Mouse (Mus musculus) layer of hippocampus, postnatal 10 days (tissue): ENCODE data around the gene Mthfsl. TPM values are rescaled to one million over a fixed set of nuclear protein-coding genes. Genes with fewer than 3 reads are reported as not detected.
"Not testable (repeated sequence)": the region's sequence is repeated elsewhere in the genome, so short reads cannot be mapped to it uniquely, and the experiment has no call there.

Experiments
- DNase-seq, 2 experiments: peaks; one replicate each; pipeline ENCODE4 v3.0.0; 2021; ENCODE audit warnings: low spot score in 2 of 2
- long read RNA-seq: library from polyadenylated mRNA; stranded (forward); transcript quantifications from one replicate; pipeline ENCODE4 v2.0.0, GENCODE M21; 2023
- total RNA-seq, 2 experiments: library from RNA; stranded (reverse); gene quantifications; 2 replicates each; pipeline ENCODE4 v1.2.3; 2021

The Mthfsl gene
- total RNA-seq = 10 to 100 TPM; 28.8 to 40.8 TPM
- long read RNA-seq, transcript Mthfsl-204 (4 exons, 725 nt) = major isoform, 22 of 69 reads
- long read RNA-seq, transcript Mthfsl-201 (3 exons, 801 nt) = minor isoform, 7 of 69 reads
- long read RNA-seq, partial matches to known transcripts = 1 of 69 reads
- long read RNA-seq, other reads (novel, unspliced or antisense) = 34 of 69 reads

DNA sequence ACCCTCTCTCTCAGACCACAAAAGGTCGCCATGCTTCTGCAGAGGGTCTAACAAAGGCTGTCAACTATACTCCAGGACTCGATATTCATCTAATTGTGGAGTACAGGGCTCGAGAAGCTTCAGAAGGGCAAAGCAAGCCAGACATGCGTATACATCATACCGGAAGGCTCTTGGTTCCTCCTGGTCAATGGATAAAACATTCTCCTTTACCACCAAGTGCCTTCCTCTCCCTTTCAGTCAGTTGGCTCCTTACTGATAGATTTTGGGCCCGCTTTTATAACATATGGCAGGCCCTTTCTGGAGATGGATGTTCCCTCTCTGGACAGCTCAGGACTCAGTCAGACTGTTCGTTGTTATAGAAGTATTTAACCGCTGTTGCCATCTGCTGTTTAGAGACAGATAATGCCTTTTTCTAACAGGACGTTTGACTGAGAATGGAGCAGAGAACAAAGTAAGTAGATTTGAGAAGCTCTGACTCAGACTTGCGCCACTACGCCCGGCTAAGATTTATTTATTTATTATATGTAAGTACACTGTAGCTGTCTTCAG, at the start of gene Mthfsl:
Gene Mthfsl, minus strand, starts transcription at position 308 of the 549 bp plus-strand sequence.
- peak; percentile 50 to 52 for DNase-seq

- not testable (repeated sequence) for DNase-seq
Measured at GRCm38 (mm10) chr9:88769470-88769869, 49.4 kb upstream of the Mthfsl start.

DNA sequence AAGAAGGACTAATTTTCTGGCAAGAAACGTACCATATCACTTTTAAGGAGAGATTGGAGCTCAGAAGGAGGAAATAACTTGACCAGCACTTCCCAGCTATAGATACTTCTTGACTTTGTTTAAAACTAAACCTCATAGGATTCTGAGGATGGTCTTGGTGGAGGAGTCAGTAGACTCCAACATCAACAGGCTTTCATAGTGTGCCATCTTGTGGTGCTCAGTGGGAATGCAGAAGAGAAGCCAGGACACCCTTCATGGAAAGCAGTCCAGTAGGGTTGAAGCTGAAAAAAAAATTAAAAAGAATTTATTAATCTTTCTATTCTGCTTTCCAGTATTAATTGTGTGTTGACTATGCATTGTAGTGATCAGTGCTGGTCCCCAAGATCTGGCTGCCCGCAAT, 26.6 kb upstream of the Mthfsl start:
- peak; percentile 32 to 50 for DNase-seq

GRCm38 (mm10) chr9:88746046-88746445, 25.9 kb upstream of the Mthfsl start:
- not testable (repeated sequence) for DNase-seq

DNA sequence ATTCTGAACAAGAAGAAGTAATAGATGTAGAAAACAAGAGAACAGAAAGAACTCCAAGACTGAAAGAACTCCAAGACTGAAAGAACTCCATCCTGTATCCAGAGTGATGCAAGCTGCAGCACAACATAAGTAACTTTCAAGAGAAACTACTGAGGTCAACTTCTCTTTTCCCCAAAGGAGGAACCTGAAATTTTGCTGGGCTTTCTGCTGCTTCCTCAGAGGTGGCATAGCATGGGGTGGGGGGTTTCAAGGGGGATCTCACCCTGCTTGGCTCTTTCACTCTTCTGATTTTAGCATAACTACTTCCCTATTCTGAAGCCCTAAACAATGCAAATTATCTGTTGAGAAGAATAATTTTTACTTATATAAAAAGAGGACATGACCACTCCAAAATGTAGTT, 15.2 kb upstream of the Mthfsl start:
- DNase-seq = not testable (repeated sequence)

GRCm38 (mm10) chr9:88733182-88733581, 13.1 kb upstream of the Mthfsl start:
- not testable (repeated sequence) for DNase-seq

DNA sequence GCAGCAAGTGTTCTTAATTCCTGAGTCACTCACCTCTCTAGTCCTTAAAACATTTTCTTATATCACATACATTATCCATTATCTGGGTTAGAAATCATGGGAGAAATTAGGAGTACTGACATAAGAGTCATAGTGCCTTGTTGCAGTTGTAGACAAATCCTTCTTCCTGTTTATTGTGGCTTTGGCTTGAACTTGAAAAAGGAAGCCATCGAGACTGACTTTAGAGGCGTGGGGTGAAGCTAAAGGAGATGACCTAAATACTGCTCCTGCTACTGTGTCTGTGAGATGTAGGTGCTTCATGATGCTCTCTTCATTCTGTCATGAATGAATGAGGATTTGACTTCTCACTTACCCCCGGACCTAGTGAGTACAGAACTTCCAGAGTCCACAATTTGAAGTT, 12.2 kb upstream of the Mthfsl start:
- DNase-seq = not testable (repeated sequence)

DNA sequence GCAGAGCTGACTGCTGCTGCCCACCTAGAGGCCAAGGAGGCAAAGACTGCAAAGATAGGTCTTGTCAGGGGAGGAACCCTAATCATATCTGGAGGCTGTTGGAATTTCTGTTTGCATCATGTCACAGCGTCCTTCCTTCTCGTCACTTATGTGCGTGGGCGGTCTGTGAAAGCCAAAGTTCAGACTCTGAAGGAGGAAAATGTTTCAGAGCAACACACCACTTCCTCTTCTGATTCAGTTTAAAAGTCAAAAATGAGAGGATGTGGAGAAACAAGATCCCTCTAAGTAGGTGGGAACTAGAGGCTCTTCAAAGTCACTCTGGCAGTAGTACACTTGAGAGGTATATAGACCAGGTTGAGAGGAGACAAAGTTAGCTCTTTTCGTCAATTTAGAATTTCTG, 11.6 kb upstream of the Mthfsl start, which contains the start of gene Bcl2a1d:
Gene Bcl2a1d, minus strand, starts transcription at position 187 of the 400 bp plus-strand sequence.
- DNase-seq = not testable (repeated sequence)

- not testable (repeated sequence) for DNase-seq
Measured at GRCm38 (mm10) chr9:88728311-88728710, 8.2 kb upstream of the Mthfsl start.

GRCm38 (mm10) chr9:88721628-88722027, 1.5 kb upstream of the Mthfsl start:
- not testable (repeated sequence) for DNase-seq

DNA sequence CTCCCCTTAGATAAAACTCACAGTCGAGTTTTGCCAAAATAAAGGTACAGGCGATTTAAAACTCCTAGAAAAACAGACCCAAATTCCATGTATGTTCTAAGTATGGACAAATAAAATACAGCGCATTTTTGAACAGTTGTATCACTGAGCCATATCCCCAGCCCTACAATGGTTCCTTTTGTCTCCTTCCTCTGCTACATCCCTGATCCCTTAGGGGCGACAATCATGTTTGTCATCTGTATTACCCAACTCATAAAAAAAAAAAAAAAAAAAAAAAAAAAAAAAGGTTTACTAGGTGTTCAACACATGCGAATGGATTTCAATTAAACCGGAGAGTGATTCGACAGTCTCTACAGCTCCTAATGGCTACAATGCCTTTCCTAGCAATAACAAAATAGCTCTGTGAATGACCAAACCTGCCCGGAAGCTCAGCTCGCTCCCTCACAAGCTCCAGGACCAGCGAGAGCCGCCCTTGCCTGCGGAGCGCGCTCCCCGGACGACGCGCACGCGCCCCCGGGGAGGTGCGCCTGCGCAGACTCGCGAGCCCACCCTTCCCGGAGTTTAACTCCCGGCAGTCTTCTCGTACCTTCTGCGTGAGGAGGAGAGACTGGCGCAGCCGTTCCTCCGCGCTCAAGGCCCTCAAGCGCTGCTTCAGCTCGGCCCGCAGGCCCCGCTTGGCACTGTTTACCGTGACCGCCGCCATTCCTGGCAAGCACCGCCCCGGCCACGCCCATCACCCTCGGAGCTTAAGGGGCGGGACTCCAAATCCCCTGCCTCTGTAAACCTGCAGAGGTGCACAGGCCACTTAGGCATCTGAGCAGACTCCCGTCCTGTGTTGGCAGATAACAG, 799 bp downstream of the Mthfsl start:
- peak; percentile 27 to 38 for DNase-seq

GRCm38 (mm10) chr9:88718593-88718992, 1.5 kb downstream of the Mthfsl start:
- DNase-seq = not testable (repeated sequence)

GRCm38 (mm10) chr9:88718140-88718539, 2.0 kb downstream of the Mthfsl start:
- peak; percentile 46 to 62 for DNase-seq

DNA sequence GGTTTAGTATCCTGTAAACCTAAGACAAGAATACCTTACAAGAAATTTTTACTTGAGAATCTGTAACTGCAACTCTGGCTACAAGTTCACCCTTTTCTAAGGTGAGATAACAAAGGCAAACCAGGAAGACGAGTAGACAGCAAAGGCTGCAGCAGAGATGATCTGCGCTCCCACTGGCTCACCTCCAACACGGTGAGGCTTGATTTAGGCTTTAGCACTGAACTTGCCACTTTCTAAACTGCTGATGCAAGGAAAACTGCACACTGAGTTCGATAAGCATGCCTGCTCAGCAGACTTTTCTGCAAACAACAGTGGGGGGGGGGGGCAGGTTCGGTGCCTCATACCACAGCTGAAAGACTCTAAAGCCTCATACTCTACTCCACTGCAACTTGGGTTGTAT, 5.6 kb downstream of the Mthfsl start:
- not testable (repeated sequence) for DNase-seq

DNA sequence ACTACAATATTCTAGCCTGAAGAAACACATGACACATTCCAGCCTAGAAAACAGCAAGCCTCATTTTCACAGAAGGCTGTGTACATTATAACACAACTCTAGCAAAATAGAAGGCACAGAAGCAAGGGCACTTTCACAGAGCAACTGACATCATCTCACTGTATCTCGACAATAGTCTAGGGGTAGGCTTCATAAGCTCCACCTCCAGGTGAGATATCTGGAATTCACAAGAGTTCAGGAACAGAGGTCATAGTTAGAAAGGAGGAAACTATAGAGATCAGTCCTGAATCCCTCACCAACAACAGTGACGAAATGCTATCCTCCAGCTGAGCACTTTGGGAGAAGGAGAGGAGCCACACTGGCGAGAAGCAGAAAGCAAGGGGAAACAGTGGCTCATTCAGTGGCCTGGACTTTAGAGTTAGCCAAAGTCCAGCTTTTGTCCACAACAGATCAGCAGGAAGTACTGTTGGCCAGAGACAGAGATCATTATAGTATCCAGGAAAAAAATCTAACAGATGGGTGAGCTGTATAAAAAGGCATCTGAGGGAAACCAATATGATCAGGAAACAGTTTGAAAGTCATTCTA, 7.8 kb downstream of the Mthfsl start:
- DNase-seq = not testable (repeated sequence)

GRCm38 (mm10) chr9:88710910-88711438, 9.1 kb downstream of the Mthfsl start:
- not testable (repeated sequence) for DNase-seq

GRCm38 (mm10) chr9:88710439-88710838, 9.7 kb downstream of the Mthfsl start:
- DNase-seq = not testable (repeated sequence)

GRCm38 (mm10) chr9:88709794-88710193, 10.3 kb downstream of the Mthfsl start:
- not testable (repeated sequence) for DNase-seq

DNA sequence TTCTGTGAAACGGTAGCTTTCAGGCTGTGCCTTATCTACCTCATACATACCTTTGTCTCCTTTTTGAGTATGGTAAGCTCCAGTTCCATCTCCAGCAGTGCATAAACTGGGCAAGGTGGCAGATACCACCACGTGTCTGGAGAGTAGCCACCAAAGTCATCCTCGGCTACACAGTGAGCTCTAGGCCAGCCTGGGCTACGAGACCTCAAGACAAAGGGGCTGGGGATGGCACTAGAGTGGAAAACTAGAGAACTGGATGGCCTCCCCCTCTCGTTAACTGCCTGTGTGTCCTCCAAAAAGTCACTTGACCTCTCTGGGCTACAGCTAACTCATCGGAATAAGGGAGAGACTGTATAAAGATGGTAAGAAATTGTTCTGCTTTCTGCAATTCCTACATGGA, 10.8 kb downstream of the Mthfsl start:
- DNase-seq = no peak

GRCm38 (mm10) chr9:88706700-88707099, 13.4 kb downstream of the Mthfsl start:
- DNase-seq = no peak

DNA sequence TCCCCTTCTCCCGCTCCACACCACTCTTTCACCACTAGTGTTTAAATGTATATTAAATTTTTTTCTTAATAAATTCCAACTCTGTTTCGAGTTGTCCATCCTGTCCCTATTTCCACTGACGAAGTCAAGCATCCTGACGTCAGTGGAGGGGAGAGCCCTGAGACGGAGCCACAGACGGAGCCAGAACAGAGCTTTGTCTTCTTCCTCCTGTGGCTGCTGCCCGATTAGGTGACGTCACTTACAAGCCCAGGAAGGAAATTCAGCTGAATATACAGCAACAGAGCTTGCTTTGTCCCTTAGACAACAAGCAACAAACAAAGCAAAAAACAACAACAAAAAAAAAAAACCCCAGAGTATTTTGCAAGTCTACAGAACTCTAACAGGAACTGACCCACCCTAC, 14.9 kb downstream of the Mthfsl start:
- not testable (repeated sequence) for DNase-seq
